Mouse (Mus musculus): ENCODE measurements around the gene 6430531B16Rik.

- TF ChIP-seq EP300 (IDR thresholded peaks at IDR 0.05; ENCODE audit: low read depth in 1 of 2, low read length in 2 of 2) (no peak), E2F4 (IDR thresholded peaks at IDR 0.05; ENCODE audit: borderline replicate concordance, low read depth, low read length) (no peak), MAX (IDR thresholded peaks at IDR 0.05; ENCODE audit: low read length) (no peak), ZC3H11A (IDR thresholded peaks at IDR 0.05; ENCODE audit: low read depth, low read length) (no peak), ZNF384 (IDR thresholded peaks at IDR 0.05; ENCODE audit: low read depth, low read length) (no peak), CTCF (IDR thresholded peaks at IDR 0.05 in 2 of 3, conservative IDR thresholded peaks at IDR 0.05 in 1 of 3; ENCODE audit: control insufficient read depth in 1 of 3, insufficient read depth in 1 of 3, low read depth in 2 of 3, low read length in 3 of 3, poor library complexity in 1 of 3, severe bottlenecking in 1 of 3) (no peak), MAFK (IDR thresholded peaks at IDR 0.05; ENCODE audit: borderline replicate concordance, low read depth, low read length) (no peak), GABPA (IDR thresholded peaks at IDR 0.05; ENCODE audit: low read depth, low read length) (no peak), USF1 (IDR thresholded peaks at IDR 0.05; ENCODE audit: low read depth, low read length) (no peak), USF2 (IDR thresholded peaks at IDR 0.05; ENCODE audit: borderline replicate concordance in 1 of 2, insufficient read depth in 1 of 2, low read depth in 1 of 2, low read length in 2 of 2) (no peak)
Measured at GRCm38 (mm10) chr7:139944291-139945240, 34.0 kb downstream of the 6430531B16Rik start.
